Mouse (Mus musculus) lung, embryonic 14.5 days (tissue): ENCODE results near the gene Krt80. TPM values are rescaled to one million over a fixed set of nuclear protein-coding genes. Genes with fewer than 3 reads are reported as not detected.

Experiments used
- ATAC-seq: fragments of 200-750 bp; cut with Nextera tagmentation; 2 replicates; pipeline ENCODE4 v1.8.0; 2017; ENCODE audit warnings: mild to moderate bottlenecking, moderate TSS enrichment, moderate library complexity; ENCODE audit not compliant: insufficient read depth
- DNase-seq: peaks from one replicate; pipeline ENCODE4 v3.0.0-alpha.2; 2015
- H3K27ac ChIP-seq: fragments of 300-500 bp; sonication (generic); 2 replicates; pipeline ENCODE4 v1.5.1; 2014; ENCODE audit warnings: low read depth, mild to moderate bottlenecking, moderate library complexity
- H3K27me3 ChIP-seq: fragments of 300-500 bp; sonication (generic); 2 replicates; pipeline ENCODE4 v1.6.1; 2014; ENCODE audit warnings: low read length, control low read depth; ENCODE audit not compliant: insufficient read depth
- H3K36me3 ChIP-seq: fragments of 300-500 bp; sonication (generic); 2 replicates; pipeline ENCODE4 v1.6.1; 2014; ENCODE audit warnings: control low read depth; ENCODE audit not compliant: insufficient read depth
- H3K4me1 ChIP-seq: fragments of 300-500 bp; sonication (generic); 2 replicates; pipeline ENCODE4 v1.6.1; 2014; ENCODE audit warnings: antibody characterized with exemption, control low read depth; ENCODE audit not compliant: insufficient read depth
- H3K4me2 ChIP-seq: fragments of 300-500 bp; sonication (generic); 2 replicates; pipeline ENCODE4 v1.6.1; 2014; ENCODE audit warnings: mild to moderate bottlenecking
- H3K4me3 ChIP-seq: fragments of 300-500 bp; sonication (generic); 2 replicates; pipeline ENCODE4 v1.5.1; 2014; ENCODE audit warnings: low read depth, low read length
- H3K9ac ChIP-seq: fragments of 300-500 bp; sonication (generic); 2 replicates; pipeline ENCODE4 v1.6.1; 2014
- H3K9me3 ChIP-seq: fragments of 300-500 bp; sonication (generic); 2 replicates; pipeline ENCODE4 v1.6.1; 2016; ENCODE audit warnings: low read depth, low read length, control low read depth
- CTCF ChIP-seq: IDR thresholded peaks from 2 replicates; pipeline ENCODE4 v1.5.1; 2016; ENCODE audit warnings: antibody characterized with exemption, low read depth
- WGBS: fragments of 180-500 bp; shearing (Covaris S2); extraction: QIAGEN DNeasy Blood & Tissue Kit; methylation state at CpG from one replicate; pipeline ENCODE4 v1.1.7; 2014; 5-methylcytosine and 5-hydroxymethylcytosine counted together
- polyA plus RNA-seq: library from polyadenylated mRNA; unstranded; fragments of >200 nt; fragmentation: Nextera tagmentation; extraction: Ambion mirVana; gene quantifications from 2 replicates; pipeline ENCODE4 v1.2.1, GENCODE M21; 2014

The Krt80 gene
- polyA plus RNA-seq, 1 experiment from 2014 or later, result 1.5 TPM

DNA sequence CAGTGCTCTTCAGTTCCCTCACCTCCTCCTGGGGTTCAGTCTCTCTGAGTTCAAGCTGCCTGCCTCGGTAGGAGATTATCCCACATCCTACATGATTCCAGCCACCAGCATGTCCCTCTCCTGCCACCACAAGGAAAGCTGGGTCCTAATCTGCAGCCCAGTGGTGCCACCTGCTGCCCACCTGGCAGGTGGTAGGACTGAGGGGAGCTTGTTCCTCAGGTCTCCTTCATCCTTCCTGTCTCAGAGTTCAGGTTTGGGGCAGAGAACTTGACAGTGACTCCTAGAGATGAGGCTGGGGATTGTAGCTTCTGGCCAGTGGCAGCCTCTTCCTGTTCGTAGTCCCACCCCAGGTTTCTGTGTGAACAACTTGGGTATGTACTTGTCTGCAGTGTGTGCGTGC lies 17.2 kb upstream of the Krt80 start:
- Histone ChIP-seq H3K4me1 (no peaks in the 10 kb centered on the region), H3K4me2 (no peak overlapping the region), H3K27ac (no peak overlapping the region), H3K9ac (no peak overlapping the region), H3K27me3 (no peaks in the 10 kb centered on the region), H3K9me3 (no peaks in the 10 kb centered on the region), H3K36me3 (no peaks in the 10 kb centered on the region), H3K4me3 (no peak overlapping the region)
- TF ChIP-seq CTCF, result peak; percentile 76
- peak; percentile 53 for DNase-seq
- no peak for ATAC-seq
- 49% methylated on average over 3 of the region's 3 CpGs for WGBS

DNA sequence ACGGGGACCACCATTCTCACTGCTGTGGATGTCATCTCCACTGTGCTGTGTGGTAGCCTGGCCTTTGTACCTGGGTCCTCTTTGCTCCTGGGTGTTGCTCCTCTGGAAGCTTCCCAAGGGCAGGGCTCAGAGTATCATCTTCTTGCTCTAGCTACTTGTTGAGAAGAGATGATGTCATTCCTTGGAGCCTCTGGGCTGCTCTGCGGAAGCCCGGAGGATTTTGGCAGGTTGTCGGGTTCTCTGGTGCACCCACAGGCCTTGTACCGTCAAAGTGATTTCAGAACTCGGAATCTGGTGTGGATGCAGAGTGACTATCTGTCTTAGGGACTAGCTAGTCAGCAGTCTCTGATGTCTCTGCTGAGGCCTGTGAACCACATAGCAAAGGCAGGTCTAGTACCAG lies 15.1 kb upstream of the Krt80 start:
- DNase-seq (no peak), ATAC-seq (no peak)
- WGBS, result 67% methylated on average over 6 of the region's 6 CpGs
- Histone ChIP-seq H3K4me1 (0 out of 2 replicates have a peak, but pooled peaks cover 5% of the 10 kb centered on the region), H3K4me2 (no peak overlapping the region), H3K27me3 (no peaks in the 10 kb centered on the region), H3K9ac (no peak overlapping the region), H3K4me3 (no peak overlapping the region), H3K27ac (no peak overlapping the region), H3K9me3 (no peaks in the 10 kb centered on the region), H3K36me3 (no peaks in the 10 kb centered on the region)
- TF ChIP-seq CTCF, result no peak

DNA sequence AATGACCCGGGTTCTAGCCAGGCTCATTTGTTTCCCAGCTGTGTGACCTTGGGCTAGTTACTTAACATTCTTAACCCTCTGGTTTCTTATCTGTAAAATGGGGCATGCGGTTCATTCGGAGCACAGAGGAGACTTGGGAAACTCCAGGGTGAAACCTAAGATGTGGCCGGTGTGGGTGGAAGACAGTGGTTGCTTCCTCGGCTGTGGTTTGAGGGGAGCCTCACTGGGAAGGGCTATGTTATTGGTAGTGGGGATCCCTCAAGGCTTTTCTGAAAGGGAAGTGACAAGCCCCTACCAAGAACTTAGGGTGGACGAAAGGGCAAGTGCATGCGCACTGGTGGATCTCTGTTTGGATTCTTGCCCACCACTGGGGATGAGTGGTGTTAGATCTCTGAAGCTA lies 14.6 kb upstream of the Krt80 start:
- ATAC-seq (no peak), DNase-seq (no peak)
- 0 out of 2 replicates have a peak, but pooled peaks cover 5% of the 10 kb centered on the region for H3K4me1 ChIP-seq
- H3K36me3 ChIP-seq, result no peaks in the 10 kb centered on the region
- H3K4me3 ChIP-seq, result no peak overlapping the region
- no peak for TF ChIP-seq CTCF
- H3K9ac ChIP-seq, result no peak overlapping the region
- 77% methylated on average over 7 of the region's 7 CpGs for WGBS
- H3K27ac ChIP-seq, result no peak overlapping the region
- H3K9me3 ChIP-seq, result no peaks in the 10 kb centered on the region
- no peaks in the 10 kb centered on the region for H3K27me3 ChIP-seq
- no peak overlapping the region for H3K4me2 ChIP-seq

DNA sequence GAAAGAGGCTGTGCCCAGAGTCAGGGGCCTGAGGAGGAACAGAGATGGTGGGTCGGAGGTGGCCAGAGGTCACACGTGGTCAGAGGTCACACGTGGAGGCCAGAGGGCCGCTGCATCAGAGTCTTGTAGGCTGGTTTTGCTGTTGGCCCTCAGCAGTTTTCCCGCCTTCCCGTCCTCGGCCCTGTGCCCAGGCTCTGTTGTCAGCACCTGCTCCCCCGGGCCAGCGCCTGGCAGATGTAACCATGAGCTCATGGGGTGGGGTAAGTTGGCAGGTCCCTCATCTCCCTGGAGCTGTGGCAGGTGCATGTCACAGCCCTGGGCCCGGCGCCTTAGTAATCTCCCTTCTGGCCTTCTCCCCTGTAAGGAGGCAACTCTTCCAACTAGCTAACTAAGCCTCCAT lies 12.8 kb upstream of the Krt80 start:
- 74% methylated on average over 11 of the region's 11 CpGs for WGBS
- DNase-seq (no peak), ATAC-seq (no peak)
- no peaks in the 10 kb centered on the region for H3K9me3 ChIP-seq
- H3K9ac ChIP-seq, result no peak overlapping the region
- no peak overlapping the region for H3K4me3 ChIP-seq
- H3K27me3 ChIP-seq, result no peaks in the 10 kb centered on the region
- no peak for TF ChIP-seq CTCF
- H3K4me2 ChIP-seq, result no peak overlapping the region
- H3K36me3 ChIP-seq, result no peaks in the 10 kb centered on the region
- H3K27ac ChIP-seq, result no peak overlapping the region
- 0 out of 2 replicates have a peak, but pooled peaks cover 5% of the 10 kb centered on the region for H3K4me1 ChIP-seq

DNA sequence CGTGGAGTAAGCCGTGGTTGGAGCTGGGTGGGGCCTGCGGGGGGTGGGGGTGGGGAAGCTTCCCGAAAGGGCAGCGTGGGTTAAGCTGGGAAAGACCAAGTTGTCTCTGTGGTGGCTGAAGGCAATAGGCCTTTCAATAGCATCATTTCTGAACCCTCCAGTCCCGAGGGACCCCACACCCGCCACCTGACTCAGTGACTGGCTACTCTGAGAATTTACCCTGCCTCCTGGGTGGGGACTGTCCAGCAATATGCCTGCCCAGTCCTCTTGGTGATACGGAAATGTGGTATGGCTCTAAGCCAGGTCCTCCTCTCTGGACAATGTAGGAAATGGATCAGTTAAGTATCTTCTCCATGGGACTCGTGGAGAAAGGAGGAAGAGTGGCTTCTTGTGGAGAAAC lies 11.8 kb upstream of the Krt80 start:
- no peak overlapping the region for H3K9ac ChIP-seq
- H3K9me3 ChIP-seq, result no peaks in the 10 kb centered on the region
- DNase-seq (peak; percentile 37), ATAC-seq (no peak)
- H3K36me3 ChIP-seq, result no peaks in the 10 kb centered on the region
- H3K4me3 ChIP-seq, result no peak overlapping the region
- 0 out of 2 replicates have a peak, but pooled peaks cover 5% of the 10 kb centered on the region for H3K4me1 ChIP-seq
- H3K27ac ChIP-seq, result no peak overlapping the region
- 40% methylated on average over 9 of the region's 9 CpGs for WGBS
- no peak for TF ChIP-seq CTCF
- no peak overlapping the region for H3K4me2 ChIP-seq
- no peaks in the 10 kb centered on the region for H3K27me3 ChIP-seq

DNA sequence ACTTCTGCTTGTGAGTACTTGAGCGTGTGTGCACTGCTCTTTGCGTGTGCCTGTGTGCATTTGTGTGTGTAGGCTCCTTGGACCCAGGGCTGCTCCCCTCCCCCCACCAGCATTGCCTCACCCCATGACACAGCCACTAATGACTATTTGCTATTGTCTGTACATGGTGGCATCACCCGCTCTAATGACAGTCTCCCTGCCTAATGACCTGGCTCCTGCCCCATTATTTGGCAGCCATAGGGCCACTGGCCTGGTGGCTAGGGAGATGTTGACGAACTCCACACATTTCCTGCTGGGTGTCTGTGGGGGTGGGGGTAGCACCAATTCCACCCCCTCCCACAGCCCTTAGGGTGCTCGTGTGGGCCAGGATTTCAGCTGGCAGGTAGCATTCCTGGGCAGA lies 8.7 kb upstream of the Krt80 start:
- ATAC-seq, result no peak
- TF ChIP-seq CTCF, result no peak
- Histone ChIP-seq H3K9ac (no peak overlapping the region), H3K27ac (no peak overlapping the region), H3K4me2 (no peak overlapping the region), H3K36me3 (no peaks in the 10 kb centered on the region), H3K4me3 (no peak overlapping the region), H3K4me1 (peaks cover 9% of the 10 kb centered on the region; the same call in 1 of the 2 replicates), H3K9me3 (no peaks in the 10 kb centered on the region), H3K27me3 (no peaks in the 10 kb centered on the region)
- no peak for DNase-seq
- WGBS, result 79% methylated on average over 5 of the region's 5 CpGs

DNA sequence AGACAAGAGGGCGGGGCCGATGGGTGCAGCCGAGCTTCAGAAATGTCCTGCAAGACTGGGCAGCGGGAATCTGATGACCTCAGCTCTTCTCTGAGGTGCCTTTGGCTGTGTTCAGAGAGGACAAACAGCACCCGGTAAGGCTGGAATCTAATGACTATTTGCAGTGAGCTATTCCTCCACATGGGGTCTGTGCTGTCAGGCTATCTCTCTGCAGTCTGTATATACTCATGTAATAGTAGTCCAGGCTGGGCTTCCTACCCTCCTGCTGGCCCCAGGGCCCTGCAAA lies 6.8 kb upstream of the Krt80 start:
- TF ChIP-seq CTCF, result no peak
- Histone ChIP-seq H3K4me1 (peaks cover 9% of the 10 kb centered on the region; the same call in 1 of the 2 replicates), H3K27ac (no peak overlapping the region), H3K36me3 (no peaks in the 10 kb centered on the region), H3K27me3 (no peaks in the 10 kb centered on the region), H3K9me3 (no peaks in the 10 kb centered on the region), H3K9ac (no peak overlapping the region), H3K4me2 (no peak overlapping the region), H3K4me3 (no peak overlapping the region)
- WGBS, result 67% methylated on average over 5 of the region's 5 CpGs
- ATAC-seq (no peak), DNase-seq (no peak)
